Mouse (Mus musculus): ENCODE results near the gene Ccdc102a. TPM values are rescaled to one million over a fixed set of nuclear protein-coding genes. Genes with fewer than 3 reads are reported as not detected.

Ccdc102a gene
- polyA plus RNA-seq, 1 experiment from 2014 or later = 1.3 TPM

GRCm38 (mm10) chr8:94956078-94956574 is 38.2 kb upstream of the Ccdc102a start:
- Histone ChIP-seq H3K4me1 (ENCODE audit: insufficient read depth) (peaks cover 15% of the 10 kb centered on the region), H3K4me3 (ENCODE audit: low read depth, low read length) (no peak overlapping the region), H3K9me3 (ENCODE audit: low read length) (no peaks in the 10 kb centered on the region), H3K36me3 (replicated peaks; ENCODE audit: insufficient read depth, low read length) (no peaks in the 10 kb centered on the region), H3K27ac (ENCODE audit: low read depth) (no peak overlapping the region), H3K4me2 (ENCODE audit: low read depth, low read length) (no peak overlapping the region), H3K9ac (replicated peaks) (no peak overlapping the region), H3K27me3 (ENCODE audit: insufficient read depth, low read length) (no peaks in the 10 kb centered on the region)
- TF ChIP-seq CTCF (IDR thresholded peaks at IDR 0.05; ENCODE audit: low read depth) = no peak
- no peak for TF ChIP-seq EP300 (IDR thresholded peaks at IDR 0.05; ENCODE audit: low read depth)
- WGBS (ENCODE audit: insufficient replicate concordance) = 55% methylated on average over 1 of the region's 1 CpGs
- 0 out of 2 replicates have a peak, but pooled peaks have one; percentile 9 for ATAC-seq
- no peak for DNase-seq

GRCm38 (mm10) chr8:94954921-94955758 is 37.2 kb upstream of the Ccdc102a start:
- TF ChIP-seq CTCF (IDR thresholded peaks at IDR 0.05; ENCODE audit: low read depth) (peak; percentile 80), EP300 (IDR thresholded peaks at IDR 0.05; ENCODE audit: low read depth) (no peak)
- peak overlapping the region; percentile 62 for H3K27ac ChIP-seq (ENCODE audit: low read depth)
- H3K4me3 ChIP-seq (ENCODE audit: low read depth, low read length) = no peak overlapping the region
- no peaks in the 10 kb centered on the region for H3K27me3 ChIP-seq (ENCODE audit: insufficient read depth, low read length)
- peak; percentile 79 for ATAC-seq
- H3K9me3 ChIP-seq (ENCODE audit: low read length) = no peaks in the 10 kb centered on the region
- 2% methylated on average over 9 of the region's 9 CpGs for WGBS (ENCODE audit: insufficient replicate concordance)
- H3K4me2 ChIP-seq (ENCODE audit: low read depth, low read length) = peak overlapping the region; percentile 39; the same call in 1 of the 2 replicates
- H3K9ac ChIP-seq (replicated peaks) = no peak overlapping the region
- H3K36me3 ChIP-seq (replicated peaks; ENCODE audit: insufficient read depth, low read length) = no peaks in the 10 kb centered on the region
- peak; percentile 70 for DNase-seq
- peaks cover 15% of the 10 kb centered on the region for H3K4me1 ChIP-seq (ENCODE audit: insufficient read depth)

GRCm38 (mm10) chr8:94954368-94954737 is 36.5 kb upstream of the Ccdc102a start:
- peak overlapping the region; percentile 62 for H3K27ac ChIP-seq (ENCODE audit: low read depth)
- WGBS (ENCODE audit: insufficient replicate concordance) = 42% methylated on average over 7 of the region's 7 CpGs
- ATAC-seq = peak; percentile 30

GRCm38 (mm10) chr8:94953624-94954367 is 35.9 kb upstream of the Ccdc102a start:
- H3K4me2 ChIP-seq (ENCODE audit: low read depth, low read length) = no peak overlapping the region; the same call in 1 of the 2 replicates
- DNase-seq = no peak
- peaks cover 15% of the 10 kb centered on the region for H3K4me1 ChIP-seq (ENCODE audit: insufficient read depth)
- TF ChIP-seq EP300 (IDR thresholded peaks at IDR 0.05; ENCODE audit: low read depth) (no peak), CTCF (IDR thresholded peaks at IDR 0.05; ENCODE audit: low read depth) (no peak)
- no peak overlapping the region for H3K4me3 ChIP-seq (ENCODE audit: low read depth, low read length)
- H3K9ac ChIP-seq (replicated peaks) = no peak overlapping the region
- 54% methylated on average over 7 of the region's 7 CpGs for WGBS (ENCODE audit: insufficient replicate concordance)
- ATAC-seq = no peak
- H3K27me3 ChIP-seq (ENCODE audit: insufficient read depth, low read length) = no peaks in the 10 kb centered on the region
- H3K27ac ChIP-seq (ENCODE audit: low read depth) = 0 out of 2 replicates have a peak overlapping the region, but pooled peaks have one; percentile 62
- H3K9me3 ChIP-seq (ENCODE audit: low read length) = no peaks in the 10 kb centered on the region
- no peaks in the 10 kb centered on the region for H3K36me3 ChIP-seq (replicated peaks; ENCODE audit: insufficient read depth, low read length)

More at GRCm38 (mm10) chr8:94954368-94954737, 36.5 kb upstream of the Ccdc102a start:
- no peaks in the 10 kb centered on the region for H3K36me3 ChIP-seq (replicated peaks; ENCODE audit: insufficient read depth, low read length)
- H3K9ac ChIP-seq (replicated peaks) = no peak overlapping the region
- TF ChIP-seq EP300 (IDR thresholded peaks at IDR 0.05; ENCODE audit: low read depth) = no peak
- no peak for TF ChIP-seq CTCF (IDR thresholded peaks at IDR 0.05; ENCODE audit: low read depth)
- H3K4me3 ChIP-seq (ENCODE audit: low read depth, low read length) = no peak overlapping the region
- peak overlapping the region; percentile 39; the same call in 1 of the 2 replicates for H3K4me2 ChIP-seq (ENCODE audit: low read depth, low read length)
- peaks cover 15% of the 10 kb centered on the region for H3K4me1 ChIP-seq (ENCODE audit: insufficient read depth)
- H3K9me3 ChIP-seq (ENCODE audit: low read length) = no peaks in the 10 kb centered on the region
- H3K27me3 ChIP-seq (ENCODE audit: insufficient read depth, low read length) = no peaks in the 10 kb centered on the region
- no peak for DNase-seq

GRCm38 (mm10) chr8:94952086-94952485 is 34.2 kb upstream of the Ccdc102a start:
- DNase-seq = no peak
- H3K4me3 ChIP-seq (ENCODE audit: low read depth, low read length) = no peak overlapping the region
- no peaks in the 10 kb centered on the region for H3K36me3 ChIP-seq (replicated peaks; ENCODE audit: insufficient read depth, low read length)
- TF ChIP-seq EP300 (IDR thresholded peaks at IDR 0.05; ENCODE audit: low read depth) = no peak
- no peak for TF ChIP-seq CTCF (IDR thresholded peaks at IDR 0.05; ENCODE audit: low read depth)
- WGBS (ENCODE audit: insufficient replicate concordance) = 70% methylated on average over 5 of the region's 5 CpGs
- ATAC-seq = no peak
- no peaks in the 10 kb centered on the region for H3K9me3 ChIP-seq (ENCODE audit: low read length)
- no peaks in the 10 kb centered on the region for H3K27me3 ChIP-seq (ENCODE audit: insufficient read depth, low read length)
- no peak overlapping the region for H3K27ac ChIP-seq (ENCODE audit: low read depth)
- no peak overlapping the region for H3K4me2 ChIP-seq (ENCODE audit: low read depth, low read length)
- H3K4me1 ChIP-seq (ENCODE audit: insufficient read depth) = peaks cover 15% of the 10 kb centered on the region
- H3K9ac ChIP-seq (replicated peaks) = no peak overlapping the region

GRCm38 (mm10) chr8:94950458-94950857 is 32.6 kb upstream of the Ccdc102a start:
- DNase-seq (no peak), ATAC-seq (no peak)
- Histone ChIP-seq H3K27ac (ENCODE audit: low read depth) (no peak overlapping the region), H3K4me3 (ENCODE audit: low read depth, low read length) (no peak overlapping the region), H3K4me2 (ENCODE audit: low read depth, low read length) (no peak overlapping the region), H3K36me3 (replicated peaks; ENCODE audit: insufficient read depth, low read length) (no peaks in the 10 kb centered on the region), H3K4me1 (ENCODE audit: insufficient read depth) (peaks cover 15% of the 10 kb centered on the region), H3K9ac (replicated peaks) (no peak overlapping the region), H3K27me3 (ENCODE audit: insufficient read depth, low read length) (peaks cover under 1% of the 10 kb centered on the region; the same call in 1 of the 2 replicates), H3K9me3 (ENCODE audit: low read length) (no peaks in the 10 kb centered on the region)
- 74% methylated on average over 5 of the region's 5 CpGs for WGBS (ENCODE audit: insufficient replicate concordance)
- no peak for TF ChIP-seq EP300 (IDR thresholded peaks at IDR 0.05; ENCODE audit: low read depth)
- no peak for TF ChIP-seq CTCF (IDR thresholded peaks at IDR 0.05; ENCODE audit: low read depth)
